Mouse (Mus musculus) kidney, postnatal 36 days (tissue): Measurements from ENCODE around the gene Psme1.

Source experiments
- DNase-seq, 2 experiments: peaks; one replicate each; pipeline ENCODE4 v3.0.0; 2021 to 2022; ENCODE audit warnings: mixed read lengths in 2 of 2

The Psme1 gene

GRCm38 (mm10) chr14:55571760-55572159 lies 6.2 kb upstream of the Psme1 start:
- DNase-seq, result no peak

- no peak for DNase-seq
These were observed 2.6 kb upstream of the Psme1 start, which contains the start of gene Fitm1 for GRCm38 (mm10) chr14:55575302-55575701. Gene Fitm1, plus strand, starts transcription at chr14:55575617.

GRCm38 (mm10) chr14:55575711-55576110 lies 2.2 kb upstream of the Psme1 start:
- peak; percentile 66 to 70 for DNase-seq

GRCm38 (mm10) chr14:55576376-55576775 lies 1.5 kb upstream of the Psme1 start:
- DNase-seq, result peak in 1 of 2 experiments; percentile 60

GRCm38 (mm10) chr14:55578668-55579269 lies 846 bp downstream of the Psme1 start:
- peak; percentile 73 to 87 for DNase-seq

- no peak for DNase-seq
These were observed 1.9 kb downstream of the Psme1 start for GRCm38 (mm10) chr14:55579511-55580496.

DNA sequence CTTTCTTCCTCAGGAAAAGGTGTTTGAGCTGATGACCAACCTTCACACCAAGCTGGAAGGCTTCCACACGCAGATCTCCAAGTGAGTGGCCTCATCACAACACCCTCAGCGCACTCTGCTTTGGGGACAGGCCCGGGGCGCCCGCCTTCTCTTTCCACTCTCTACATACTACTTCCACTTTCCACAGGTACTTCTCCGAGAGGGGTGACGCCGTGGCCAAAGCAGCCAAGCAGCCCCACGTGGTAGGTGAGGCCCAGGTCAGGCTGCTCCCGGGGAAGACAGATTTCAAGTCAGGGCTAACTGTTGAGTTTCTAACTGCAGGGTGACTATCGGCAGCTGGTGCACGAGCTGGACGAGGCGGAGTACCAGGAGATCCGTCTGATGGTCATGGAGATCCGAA lies 2.8 kb downstream of the Psme1 start:
- DNase-seq, result no peak

- no peak for DNase-seq
These were observed 4.2 kb downstream of the Psme1 start for GRCm38 (mm10) chr14:55581981-55582681.

DNA sequence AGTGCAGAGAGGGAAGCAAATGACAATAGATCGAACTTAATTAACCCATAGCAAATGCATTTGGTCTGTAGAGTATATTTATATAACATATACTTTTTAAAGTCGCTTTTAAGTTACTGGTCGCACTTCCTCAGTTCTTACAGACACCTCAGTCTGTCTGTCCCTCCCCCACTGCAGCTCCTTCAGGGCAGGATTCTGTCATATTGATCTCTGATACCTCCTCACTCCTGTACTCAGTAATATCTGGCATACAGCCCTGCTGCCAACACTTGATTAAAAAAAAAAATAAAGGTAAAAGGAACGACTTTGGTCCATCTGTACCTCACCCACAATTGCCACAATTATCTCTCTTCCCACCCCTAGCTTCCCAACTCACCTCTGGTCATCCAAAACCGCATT lies 6.4 kb downstream of the Psme1 start:
- no peak for DNase-seq

DNA sequence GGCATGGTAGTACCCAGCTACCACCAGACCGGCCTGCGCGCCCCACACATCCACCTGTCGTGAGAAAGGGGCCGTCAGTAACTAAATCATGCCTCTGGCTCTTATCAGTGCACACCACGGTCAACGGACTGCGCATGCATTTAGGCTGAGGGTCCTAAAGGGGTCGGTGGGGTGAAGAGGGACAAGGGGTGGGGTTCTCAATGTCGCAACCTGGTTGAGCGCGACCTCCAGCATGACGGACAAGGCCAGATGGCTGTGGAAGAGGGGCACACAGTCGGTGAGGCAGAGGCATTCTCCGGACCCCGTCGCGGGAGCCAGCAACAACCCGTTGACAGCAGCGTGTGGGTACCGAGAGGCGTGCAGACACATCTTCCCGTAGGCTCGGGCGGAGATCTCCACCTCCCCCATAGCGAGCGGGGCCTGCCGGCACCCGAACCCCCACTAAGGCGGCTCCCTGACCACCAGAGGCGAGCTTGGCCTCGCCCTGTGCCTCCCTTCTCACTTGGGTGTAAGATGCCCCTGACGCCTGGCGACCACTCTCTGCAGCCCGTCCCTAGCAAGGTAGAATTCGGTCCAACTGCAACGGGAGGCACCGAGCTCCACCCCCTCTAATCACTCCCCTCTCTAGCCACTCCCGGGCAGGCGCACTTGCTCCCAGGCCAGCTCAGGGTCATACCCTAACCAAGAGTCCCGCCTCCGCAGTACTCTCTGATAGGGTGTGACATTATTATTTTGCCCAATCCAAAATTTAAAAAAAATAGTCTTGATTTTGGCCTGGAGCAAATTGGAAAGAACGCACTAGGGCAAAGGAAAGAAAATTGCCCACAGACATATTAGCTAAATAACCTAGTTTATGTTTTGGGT lies 7.0 kb downstream of the Psme1 start, which contains the start of gene Emc9:
TSS of gene Emc9 (minus strand) at position 601 of the 864 bp plus-strand sequence.
- DNase-seq, result peak; percentile 88 to 89

DNA sequence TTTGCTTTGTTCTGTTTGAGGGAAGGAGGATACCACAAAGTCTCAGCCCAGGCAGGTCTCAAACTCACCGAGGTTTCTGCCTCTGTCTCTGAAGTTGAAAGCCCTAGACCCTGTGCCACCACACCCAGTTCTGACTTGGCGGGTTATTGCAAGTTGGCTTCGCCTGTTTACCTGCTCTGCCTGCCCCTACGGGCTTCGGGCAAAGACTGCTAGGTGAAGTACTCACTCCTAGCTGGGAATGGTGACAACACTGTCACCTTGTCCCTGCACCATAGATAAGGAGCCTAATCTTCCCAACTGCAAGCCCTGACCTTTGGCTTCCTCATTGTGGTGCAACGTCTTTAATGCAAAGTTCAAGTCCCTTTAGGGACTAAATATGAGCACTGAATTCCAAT lies 7.6 kb downstream of the Psme1 start:
- no peak for DNase-seq

GRCm38 (mm10) chr14:55586149-55586548 lies 8.2 kb downstream of the Psme1 start:
- DNase-seq, result no peak

DNA sequence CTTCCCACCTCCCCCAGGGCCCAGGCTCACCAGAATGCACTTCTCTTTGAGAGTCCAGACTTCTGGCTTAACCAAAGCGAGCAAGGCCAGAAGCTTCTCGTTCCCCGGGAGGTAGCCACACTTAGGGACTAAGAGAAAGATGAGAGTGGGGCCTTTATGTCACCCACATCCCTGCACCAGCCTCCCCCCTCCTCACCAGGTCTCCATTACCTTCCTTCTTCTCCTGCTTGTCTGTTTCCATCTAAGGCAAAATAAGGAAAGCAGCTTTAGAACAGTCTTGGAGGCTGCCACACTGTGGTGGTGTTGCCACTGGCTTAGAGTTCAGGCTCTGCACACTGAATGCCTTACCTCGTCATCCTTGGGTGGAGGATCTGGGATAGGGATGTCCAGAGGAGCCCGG lies 11.3 kb downstream of the Psme1 start:
- no peak for DNase-seq

- DNase-seq, result no peak
These were observed 12.0 kb downstream of the Psme1 start for GRCm38 (mm10) chr14:55589771-55590448.

- peak; percentile 93 to 99 for DNase-seq
These were observed 12.9 kb downstream of the Psme1 start, which contains the start of gene Psme2 for GRCm38 (mm10) chr14:55590748-55591330. Gene Psme2, minus strand, starts transcription at chr14:55591113.

DNA sequence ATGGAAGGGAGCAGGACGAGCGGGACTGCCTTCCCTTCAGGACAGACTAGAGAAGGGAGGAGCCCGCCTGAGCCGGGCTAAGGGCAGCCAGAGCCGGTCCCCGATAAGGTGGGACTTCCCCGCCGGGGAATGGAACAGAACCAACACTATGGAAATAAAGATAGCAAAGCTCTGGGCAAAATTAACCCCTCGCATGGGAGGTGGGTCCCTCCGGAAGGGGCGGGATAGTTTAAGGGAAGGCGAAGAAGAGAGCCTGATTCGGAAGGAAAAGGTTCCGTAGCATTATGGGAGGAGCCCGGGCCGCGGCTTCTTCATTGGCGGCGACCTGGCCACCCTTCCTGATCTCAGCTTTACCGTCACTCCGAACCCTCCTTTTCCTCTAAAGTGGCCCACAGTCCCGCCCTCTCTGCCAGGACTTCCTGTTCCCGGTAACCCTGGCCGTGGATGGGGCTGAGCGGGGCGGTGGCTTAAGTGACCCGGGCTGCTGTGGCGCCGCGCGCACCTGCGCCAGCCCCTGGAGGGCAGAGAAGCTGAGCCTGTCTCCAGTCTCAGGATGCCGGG lies 13.5 kb downstream of the Psme1 start, which contains the start of gene Rnf31:
TSS of gene Rnf31 (plus strand) at position 378 of the 561 bp plus-strand sequence.
- DNase-seq, result peak; percentile 96 to 99

DNA sequence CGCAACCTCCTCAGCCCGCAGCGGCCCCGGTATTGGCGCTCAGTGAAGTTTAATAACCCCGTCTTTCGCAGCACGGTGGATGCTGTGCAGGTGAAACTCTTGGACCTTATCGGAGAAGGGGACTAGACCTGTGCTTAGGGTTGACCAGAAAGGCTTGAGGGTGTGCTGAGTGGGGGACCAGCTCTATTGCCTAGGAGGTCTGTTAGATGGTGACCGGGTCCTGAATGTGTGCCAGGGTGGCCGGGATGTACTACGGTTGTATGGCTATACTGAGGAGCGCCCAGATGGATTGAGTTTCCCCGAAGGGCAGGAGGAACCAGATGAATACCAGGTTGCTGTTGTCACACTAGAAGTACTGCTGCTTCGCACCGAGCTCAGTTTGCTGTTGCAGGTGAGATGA lies 14.3 kb downstream of the Psme1 start:
- DNase-seq, result peak in 1 of 2 experiments; percentile 38

GRCm38 (mm10) chr14:55596036-55596690 lies 18.2 kb downstream of the Psme1 start:
- DNase-seq, result peak in 1 of 2 experiments; percentile 36

DNA sequence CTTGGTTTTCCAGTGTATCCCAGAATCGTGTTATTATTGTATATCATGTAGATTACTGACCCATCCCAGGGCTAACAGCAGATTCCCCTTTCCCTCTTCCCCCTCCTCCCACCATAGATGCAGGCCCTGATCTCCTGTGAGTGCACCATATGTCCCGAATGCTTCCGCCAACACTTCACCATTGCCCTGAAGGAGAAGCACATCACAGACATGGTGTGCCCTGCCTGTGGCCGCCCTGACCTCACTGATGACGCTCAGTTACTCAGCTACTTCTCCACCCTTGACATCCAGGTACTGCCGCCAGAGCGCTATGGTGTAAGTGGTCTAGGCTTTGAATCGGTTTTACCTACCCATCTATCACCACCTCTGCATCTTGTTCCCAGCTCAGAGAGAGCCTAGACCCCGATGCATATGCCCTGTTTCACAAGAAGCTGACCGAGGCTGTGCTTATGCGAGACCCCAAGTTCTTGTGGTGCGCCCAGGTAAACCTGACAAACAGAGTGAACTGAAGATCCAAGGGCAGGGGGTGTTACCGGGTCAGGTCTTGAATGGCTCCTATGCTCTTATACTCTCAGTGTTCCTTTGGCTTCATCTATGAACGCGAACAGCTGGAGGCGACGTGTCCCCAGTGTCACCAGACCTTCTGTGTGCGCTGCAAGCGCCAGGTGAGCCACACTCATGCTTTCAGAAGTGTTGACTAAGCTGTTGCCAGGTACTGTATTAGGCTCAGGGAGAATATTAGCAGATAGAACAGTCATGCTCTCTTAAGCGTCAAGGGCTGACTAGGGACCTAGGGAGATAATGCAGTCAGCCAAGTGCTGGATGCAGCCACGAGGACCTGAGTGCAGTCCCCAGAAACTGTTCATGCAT lies 20.8 kb downstream of the Psme1 start:
- DNase-seq, result no peak
